Mouse (Mus musculus): Measurements from ENCODE around the gene Cdkal1. TPM values are rescaled to one million over a fixed set of nuclear protein-coding genes. Genes with fewer than 3 reads are reported as not detected.

Gene Cdkal1
- polyA plus RNA-seq, 1 experiment: 1.2 TPM

- TF ChIP-seq CTCF (IDR thresholded peaks at IDR 0.05; ENCODE audit: extremely low read depth, insufficient read depth, insufficient read length, insufficient replicate concordance): no peak
- no peak for TF ChIP-seq POLR2A (IDR thresholded peaks at IDR 0.05; ENCODE audit: low read depth, low read length)
- Histone ChIP-seq H3K27me3 (ENCODE audit: control insufficient read depth, insufficient read depth, low read length) (no peaks in the 10 kb centered on the region), H3K4me1 (ENCODE audit: control insufficient read depth, insufficient read depth, insufficient read length) (no peaks in the 10 kb centered on the region), H3K27ac (ENCODE audit: insufficient read depth, low read length) (no peak overlapping the region), H3K36me3 (ENCODE audit: control insufficient read depth, insufficient read depth, low read length) (no peaks in the 10 kb centered on the region), H3K4me3 (ENCODE audit: extremely low read depth, insufficient read depth, insufficient read length) (no peak overlapping the region)
- WGBS: 12% methylated on average over 27 of the region's 27 CpGs
- DNase-seq (ENCODE audit: low read depth in 1 of 2, low spot score in 2 of 2): no peak
Measured at GRCm38 (mm10) chr13:29210159-29211021, 645.1 kb downstream of the Cdkal1 start.

- Histone ChIP-seq H3K4me1 (ENCODE audit: control insufficient read depth, insufficient read depth, insufficient read length) (no peaks in the 10 kb centered on the region), H3K4me3 (ENCODE audit: extremely low read depth, insufficient read depth, insufficient read length) (no peak overlapping the region), H3K36me3 (ENCODE audit: control insufficient read depth, insufficient read depth, low read length) (no peaks in the 10 kb centered on the region), H3K27me3 (ENCODE audit: control insufficient read depth, insufficient read depth, low read length) (no peaks in the 10 kb centered on the region), H3K27ac (ENCODE audit: insufficient read depth, low read length) (no peak overlapping the region)
- WGBS: 93% methylated on average over 6 of the region's 6 CpGs
- TF ChIP-seq CTCF (IDR thresholded peaks at IDR 0.05; ENCODE audit: extremely low read depth, insufficient read depth, insufficient read length, insufficient replicate concordance) (no peak), POLR2A (IDR thresholded peaks at IDR 0.05; ENCODE audit: low read depth, low read length) (no peak)
- DNase-seq (ENCODE audit: low read depth in 1 of 2, low spot score in 2 of 2): no peak
Measured at GRCm38 (mm10) chr13:29208749-29209148, 646.7 kb downstream of the Cdkal1 start.

GRCm38 (mm10) chr13:29203856-29204255, 651.6 kb downstream of the Cdkal1 start:
- Histone ChIP-seq H3K4me1 (ENCODE audit: control insufficient read depth, insufficient read depth, insufficient read length) (no peaks in the 10 kb centered on the region), H3K27ac (ENCODE audit: insufficient read depth, low read length) (no peak overlapping the region), H3K36me3 (ENCODE audit: control insufficient read depth, insufficient read depth, low read length) (no peaks in the 10 kb centered on the region), H3K4me3 (ENCODE audit: extremely low read depth, insufficient read depth, insufficient read length) (no peak overlapping the region), H3K27me3 (ENCODE audit: control insufficient read depth, insufficient read depth, low read length) (no peaks in the 10 kb centered on the region)
- WGBS: 89% methylated on average over 5 of the region's 5 CpGs
- no peak for TF ChIP-seq CTCF (IDR thresholded peaks at IDR 0.05; ENCODE audit: extremely low read depth, insufficient read depth, insufficient read length, insufficient replicate concordance)
- no peak for TF ChIP-seq POLR2A (IDR thresholded peaks at IDR 0.05; ENCODE audit: low read depth, low read length)
- DNase-seq (ENCODE audit: low read depth in 1 of 2, low spot score in 2 of 2): no peak

GRCm38 (mm10) chr13:29203426-29203825, 652.0 kb downstream of the Cdkal1 start:
- Histone ChIP-seq H3K36me3 (ENCODE audit: control insufficient read depth, insufficient read depth, low read length) (no peaks in the 10 kb centered on the region), H3K27ac (ENCODE audit: insufficient read depth, low read length) (no peak overlapping the region), H3K4me1 (ENCODE audit: control insufficient read depth, insufficient read depth, insufficient read length) (no peaks in the 10 kb centered on the region), H3K27me3 (ENCODE audit: control insufficient read depth, insufficient read depth, low read length) (no peaks in the 10 kb centered on the region), H3K4me3 (ENCODE audit: extremely low read depth, insufficient read depth, insufficient read length) (no peak overlapping the region)
- 89% methylated on average over 5 of the region's 5 CpGs for WGBS
- no peak for DNase-seq (ENCODE audit: low read depth in 1 of 2, low spot score in 2 of 2)
- TF ChIP-seq CTCF (IDR thresholded peaks at IDR 0.05; ENCODE audit: extremely low read depth, insufficient read depth, insufficient read length, insufficient replicate concordance): no peak
- TF ChIP-seq POLR2A (IDR thresholded peaks at IDR 0.05; ENCODE audit: low read depth, low read length): no peak

- H3K36me3 ChIP-seq (ENCODE audit: control insufficient read depth, insufficient read depth, low read length): no peaks in the 10 kb centered on the region
- no peaks in the 10 kb centered on the region for H3K4me1 ChIP-seq (ENCODE audit: control insufficient read depth, insufficient read depth, insufficient read length)
- DNase-seq (ENCODE audit: low read depth in 1 of 2, low spot score in 2 of 2): no peak
- no peaks in the 10 kb centered on the region for H3K27me3 ChIP-seq (ENCODE audit: control insufficient read depth, insufficient read depth, low read length)
- TF ChIP-seq CTCF (IDR thresholded peaks at IDR 0.05; ENCODE audit: extremely low read depth, insufficient read depth, insufficient read length, insufficient replicate concordance) (no peak), POLR2A (IDR thresholded peaks at IDR 0.05; ENCODE audit: low read depth, low read length) (no peak)
- WGBS: 42% methylated on average over 2 of the region's 2 CpGs
- H3K4me3 ChIP-seq (ENCODE audit: extremely low read depth, insufficient read depth, insufficient read length): no peak overlapping the region
- no peak overlapping the region for H3K27ac ChIP-seq (ENCODE audit: insufficient read depth, low read length)
Measured at GRCm38 (mm10) chr13:29202562-29202961, 652.9 kb downstream of the Cdkal1 start.

- TF ChIP-seq CTCF (IDR thresholded peaks at IDR 0.05; ENCODE audit: extremely low read depth, insufficient read depth, insufficient read length, insufficient replicate concordance): no peak
- TF ChIP-seq POLR2A (IDR thresholded peaks at IDR 0.05; ENCODE audit: low read depth, low read length): no peak
- no peaks in the 10 kb centered on the region for H3K4me1 ChIP-seq (ENCODE audit: control insufficient read depth, insufficient read depth, insufficient read length)
- WGBS: 86% methylated on average over 6 of the region's 6 CpGs
- H3K4me3 ChIP-seq (ENCODE audit: extremely low read depth, insufficient read depth, insufficient read length): no peak overlapping the region
- no peak for DNase-seq (ENCODE audit: low read depth in 1 of 2, low spot score in 2 of 2)
- H3K27me3 ChIP-seq (ENCODE audit: control insufficient read depth, insufficient read depth, low read length): no peaks in the 10 kb centered on the region
- no peak overlapping the region for H3K27ac ChIP-seq (ENCODE audit: insufficient read depth, low read length)
- H3K36me3 ChIP-seq (ENCODE audit: control insufficient read depth, insufficient read depth, low read length): no peaks in the 10 kb centered on the region
Measured at GRCm38 (mm10) chr13:29199679-29200078, 655.8 kb downstream of the Cdkal1 start.
